Mouse (Mus musculus) liver, embryonic 14.5 days (tissue): Measurements from ENCODE around the gene Mblac1.

Experiments
- CTCF ChIP-seq: IDR thresholded peaks from 2 replicates; pipeline ENCODE4 v1.5.1; 2016; ENCODE audit warnings: antibody characterized with exemption, low read depth, control low read depth
- EP300 ChIP-seq: IDR thresholded peaks from 2 replicates; pipeline ENCODE4 v1.6.1; 2016; ENCODE audit warnings: antibody characterized with exemption, low read depth

DNA sequence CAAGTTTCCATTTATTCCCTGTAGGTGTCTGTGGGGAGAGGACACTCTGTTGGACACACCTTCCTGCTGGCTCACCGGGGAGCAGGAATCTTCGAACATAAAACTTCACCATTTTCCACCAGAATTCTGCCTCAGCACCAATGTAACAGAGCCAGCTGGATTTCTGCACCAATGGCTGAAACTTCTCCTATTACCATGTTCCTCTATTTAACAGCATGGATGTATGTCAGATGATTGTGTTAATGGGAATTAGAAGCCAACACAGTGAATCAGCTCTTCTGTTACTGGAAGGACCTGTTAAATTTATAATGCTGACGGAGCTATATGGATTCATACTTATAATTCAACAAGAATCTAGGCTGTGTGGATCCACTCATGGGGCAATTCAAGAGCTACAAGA is 35.4 kb downstream of the Mblac1 start:
- TF ChIP-seq CTCF (no peak), EP300 (no peak)
